Mouse (Mus musculus): Measurements from ENCODE around the gene Ano8.

- TF ChIP-seq MAFK (IDR thresholded peaks at IDR 0.05; ENCODE audit: insufficient read depth, low read depth, low read length) = no peak
- no peak for TF ChIP-seq HCFC1 (IDR thresholded peaks at IDR 0.05; ENCODE audit: borderline replicate concordance, insufficient read depth, low read length)
Observed at GRCm38 (mm10) chr8:71513018-71513754, 27.4 kb upstream of the Ano8 start.
